Mouse (Mus musculus) splenic B cell, adult 2 months (primary cell): ENCODE results near the gene Emp2.
"Not testable (repeated sequence)": the region's sequence is repeated elsewhere in the genome, so short reads cannot be mapped to it uniquely, and the experiment has no call there.

Source experiments
- DNase-seq: peaks from one replicate; pipeline ENCODE4 v3.0.0-alpha.2; 2011; ENCODE audit warnings: low read depth, low spot score
- H3K27me3 ChIP-seq: 2 replicates; pipeline ENCODE4 v1.6.1; 2012; ENCODE audit warnings: mild to moderate bottlenecking, low read length, moderate library complexity, mixed read lengths; ENCODE audit not compliant: control insufficient read depth, poor library complexity, insufficient read depth, severe bottlenecking
- H3K36me3 ChIP-seq: 2 replicates; pipeline ENCODE4 v1.6.1; 2012; ENCODE audit warnings: mild to moderate bottlenecking, low read length, moderate library complexity, mixed read lengths; ENCODE audit not compliant: control insufficient read depth, poor library complexity, insufficient read depth, severe bottlenecking

The Emp2 gene

GRCm38 (mm10) chr16:10300231-10301186, 13.3 kb downstream of the Emp2 start:
- DNase-seq: no peak
- H3K27me3 ChIP-seq: no peaks in the 10 kb centered on the region
- no peaks in the 10 kb centered on the region for H3K36me3 ChIP-seq

DNA sequence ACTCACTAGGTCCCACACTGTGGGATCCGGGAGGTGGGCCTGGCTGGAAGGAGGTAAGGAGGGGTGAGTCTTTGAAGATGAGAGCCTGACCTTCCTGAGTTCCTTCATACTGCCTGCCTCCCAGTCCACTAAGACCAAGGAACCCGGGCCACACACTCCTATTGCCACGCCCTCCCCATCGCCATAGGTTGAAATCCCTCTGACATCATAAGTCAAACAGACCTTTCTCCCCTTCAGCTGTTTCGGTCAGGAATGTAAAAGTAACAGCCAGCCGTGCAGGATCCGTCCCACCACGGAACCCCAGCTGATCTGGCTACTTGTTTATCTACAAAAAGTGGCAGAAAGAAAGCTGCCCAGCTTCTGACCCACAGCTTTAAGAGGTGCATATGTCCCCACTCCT, 14.1 kb downstream of the Emp2 start:
- no peaks in the 10 kb centered on the region for H3K36me3 ChIP-seq
- DNase-seq: no peak

GRCm38 (mm10) chr16:10297696-10298644, 15.8 kb downstream of the Emp2 start:
- no peaks in the 10 kb centered on the region for H3K36me3 ChIP-seq
- DNase-seq: no peak
- no peaks in the 10 kb centered on the region for H3K27me3 ChIP-seq

More for the DNA sequence above, 14.1 kb downstream of the Emp2 start:
- H3K27me3 ChIP-seq: no peaks in the 10 kb centered on the region

DNA sequence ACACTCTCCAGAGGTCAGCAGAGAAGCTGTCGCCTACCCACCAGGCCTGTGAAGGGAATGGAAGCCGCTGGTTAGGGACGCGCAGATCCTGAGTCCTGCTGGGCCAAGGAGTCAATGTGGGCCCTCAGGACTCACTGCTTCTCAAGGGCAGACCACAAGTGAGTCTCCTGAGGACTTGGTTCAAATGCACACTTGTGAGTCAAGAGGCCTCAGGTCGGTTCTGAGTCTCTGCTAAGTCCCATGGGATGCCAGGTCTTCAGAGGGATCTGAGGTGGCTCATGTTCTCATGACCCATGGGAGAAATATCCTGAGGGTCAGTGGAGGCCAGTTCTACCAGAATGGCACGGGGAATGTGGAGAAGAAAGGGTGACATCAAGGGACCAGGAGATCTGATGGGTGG, 25.7 kb downstream of the Emp2 start:
- DNase-seq: no peak
- Histone ChIP-seq H3K36me3 (no peaks in the 10 kb centered on the region), H3K27me3 (no peaks in the 10 kb centered on the region)

DNA sequence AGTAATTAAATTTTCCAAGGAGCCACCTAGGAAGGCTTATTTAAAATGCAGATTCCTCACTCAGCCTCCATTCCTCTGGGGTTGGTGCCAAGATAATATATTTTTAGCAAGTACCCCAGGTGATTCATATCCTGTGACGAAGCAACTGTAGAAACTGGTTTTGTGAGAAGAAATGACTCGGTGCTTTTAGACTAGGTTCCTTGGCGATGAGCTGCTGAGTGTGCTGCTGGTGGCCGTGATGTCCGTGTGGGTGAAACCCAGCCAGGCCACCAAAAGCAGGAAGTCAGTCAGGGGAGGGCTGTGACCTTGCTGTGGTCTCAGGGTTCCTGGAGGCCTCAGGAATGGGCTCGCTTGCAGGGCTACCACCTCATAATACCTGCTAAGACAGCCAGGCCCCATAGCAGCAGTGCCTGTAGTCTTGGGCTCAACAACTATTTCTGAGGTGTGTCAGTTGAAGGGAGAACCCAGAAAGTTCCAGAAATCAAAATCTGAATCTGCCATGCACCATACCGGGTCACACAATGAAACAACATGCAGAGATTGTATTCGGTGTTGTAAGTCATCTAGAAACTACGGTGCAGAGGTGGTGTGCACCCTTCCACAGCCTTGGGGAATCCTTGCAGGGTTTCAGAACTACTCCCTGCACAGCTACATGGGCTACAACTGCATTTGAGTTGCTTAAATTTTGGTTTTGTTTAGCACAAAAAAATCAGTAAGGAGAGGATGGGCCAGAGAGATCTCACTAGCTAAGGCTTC, 27.1 kb downstream of the Emp2 start:
- no peaks in the 10 kb centered on the region for H3K27me3 ChIP-seq
- H3K36me3 ChIP-seq: no peaks in the 10 kb centered on the region
- DNase-seq: no peak

DNA sequence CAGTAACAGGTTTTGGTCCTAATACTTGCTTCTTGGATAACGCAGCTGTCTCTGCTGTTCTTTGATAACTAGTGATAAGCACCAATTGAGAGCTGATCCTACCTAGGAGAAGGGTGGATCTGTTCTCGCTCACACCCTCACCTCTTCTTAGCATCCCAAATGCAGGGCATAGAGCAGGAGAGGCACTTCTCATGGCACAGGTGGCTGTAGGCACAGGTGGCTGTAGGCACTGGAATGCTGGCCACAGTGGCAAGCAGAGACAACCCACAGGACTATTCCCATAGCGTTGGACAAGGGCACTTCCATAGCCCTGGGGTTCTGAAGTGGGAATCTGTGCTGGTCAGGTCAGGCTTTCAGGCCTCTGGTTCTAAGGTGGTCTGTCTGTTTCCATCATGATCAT, 31.9 kb downstream of the Emp2 start:
- no peaks in the 10 kb centered on the region for H3K36me3 ChIP-seq
- DNase-seq: no peak

GRCm38 (mm10) chr16:10280286-10280951, 33.3 kb downstream of the Emp2 start:
- H3K27me3 ChIP-seq: no peaks in the 10 kb centered on the region; the same call in 1 of the 2 replicates
- DNase-seq: peak; percentile 76
- no peaks in the 10 kb centered on the region for H3K36me3 ChIP-seq

More for the DNA sequence above, 31.9 kb downstream of the Emp2 start:
- no peaks in the 10 kb centered on the region; the same call in 1 of the 2 replicates for H3K27me3 ChIP-seq

- H3K27me3 ChIP-seq, DNase-seq: not testable (repeated sequence)
Measured at GRCm38 (mm10) chr16:10276778-10277177, 37.0 kb downstream of the Emp2 start.

DNA sequence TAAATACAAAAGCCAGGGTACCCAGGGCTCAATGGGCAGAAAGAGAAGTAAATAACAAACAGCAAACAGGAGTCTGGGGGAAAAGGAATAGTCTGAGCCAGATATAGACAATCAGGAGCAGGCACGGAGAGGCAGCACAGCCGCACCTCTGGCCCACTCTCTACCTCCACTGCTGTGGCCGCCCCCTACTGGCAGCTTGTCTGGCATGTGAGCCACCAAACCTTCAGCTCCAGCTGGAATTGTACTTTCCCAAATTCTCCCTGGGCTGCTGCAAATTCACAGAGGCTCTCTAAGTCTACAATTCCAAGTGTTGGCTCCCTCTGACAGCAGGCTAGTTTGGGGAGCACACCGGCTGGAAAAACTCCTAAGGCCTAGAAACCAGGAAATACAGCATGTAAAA, 39.3 kb downstream of the Emp2 start:
- DNase-seq: no peak
- Histone ChIP-seq H3K36me3 (no peaks in the 10 kb centered on the region), H3K27me3 (no peaks in the 10 kb centered on the region)

More at GRCm38 (mm10) chr16:10276778-10277177, 37.0 kb downstream of the Emp2 start:
- not testable (repeated sequence) for H3K36me3 ChIP-seq

DNA sequence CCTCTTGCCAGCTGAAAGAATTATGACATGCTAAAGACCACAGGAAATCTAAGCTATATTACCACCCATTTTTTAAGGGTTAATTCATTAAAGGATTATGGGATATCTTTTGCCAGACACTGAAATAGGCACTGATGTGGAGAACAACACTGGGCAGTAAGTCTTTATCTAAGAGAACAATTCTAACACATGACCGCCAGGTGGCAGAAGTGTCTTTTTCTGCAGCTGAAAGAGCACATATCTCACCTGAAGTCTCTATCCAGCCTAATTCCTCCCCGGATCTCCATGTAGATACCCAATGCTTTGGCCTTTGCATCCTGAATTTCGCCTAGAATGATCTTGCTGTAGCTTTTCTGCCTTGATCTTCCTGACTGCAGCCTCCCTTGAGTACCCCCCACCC, 41.5 kb downstream of the Emp2 start:
- DNase-seq: peak; percentile 78
- H3K36me3 ChIP-seq: no peaks in the 10 kb centered on the region
- no peaks in the 10 kb centered on the region for H3K27me3 ChIP-seq

DNA sequence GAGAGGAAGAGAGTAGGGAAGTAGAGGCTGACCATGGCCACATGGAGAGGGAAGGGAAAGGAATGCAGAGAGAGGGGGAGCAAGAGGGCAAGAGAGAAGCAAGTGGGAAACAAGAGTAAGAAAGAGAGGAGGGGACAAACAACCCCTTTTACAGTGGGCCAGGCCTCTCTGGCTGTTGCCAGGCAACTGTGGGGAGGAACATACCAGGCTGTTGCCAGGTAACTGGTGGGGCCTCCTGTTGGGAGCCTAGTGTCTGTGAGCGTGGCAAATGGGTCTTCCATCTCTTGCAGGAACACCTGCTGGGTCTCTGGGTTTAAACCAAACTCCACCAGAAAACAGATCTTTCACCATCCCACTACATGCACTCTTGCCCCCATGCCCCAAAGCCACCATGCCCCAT, 59.8 kb downstream of the Emp2 start:
- Histone ChIP-seq H3K27me3 (no peaks in the 10 kb centered on the region), H3K36me3 (no peaks in the 10 kb centered on the region)
- no peak for DNase-seq

- no peaks in the 10 kb centered on the region for H3K27me3 ChIP-seq
- H3K36me3 ChIP-seq: no peaks in the 10 kb centered on the region
- no peak for DNase-seq
Measured at GRCm38 (mm10) chr16:10236601-10237000, 77.2 kb downstream of the Emp2 start.
